Mouse (Mus musculus) intestine, embryonic 16.5 days (tissue): ENCODE data around the gene 4930452B06Rik. TPM values are rescaled to one million over a fixed set of nuclear protein-coding genes. Genes with fewer than 3 reads are reported as not detected.
"Not testable (repeated sequence)": the region's sequence is repeated elsewhere in the genome, so short reads cannot be mapped to it uniquely, and the experiment has no call there.

Experiments used
- ATAC-seq: fragments of 200-750 bp; cut with Nextera tagmentation; 2 replicates; pipeline ENCODE4 v1.8.0; 2017; ENCODE audit warnings: moderate TSS enrichment, moderate library complexity
- H3K27ac ChIP-seq: fragments of 300-500 bp; sonication (generic); 2 replicates; pipeline ENCODE4 v1.5.1; 2014; ENCODE audit warnings: mild to moderate bottlenecking, low read length
- H3K27me3 ChIP-seq: fragments of 300-500 bp; sonication (generic); replicated peaks from 2 replicates; pipeline ENCODE4 v1.6.1; 2014; ENCODE audit warnings: low read length, control low read depth, mixed read lengths; ENCODE audit not compliant: control insufficient read depth, insufficient read depth
- H3K36me3 ChIP-seq: fragments of 300-500 bp; sonication (generic); 2 replicates; pipeline ENCODE4 v1.6.1; 2014; ENCODE audit warnings: low read length, control low read depth; ENCODE audit not compliant: control insufficient read depth, insufficient read depth
- H3K4me1 ChIP-seq: fragments of 300-500 bp; sonication (generic); 2 replicates; pipeline ENCODE4 v1.6.1; 2014; ENCODE audit warnings: low read length, control low read depth, mixed read lengths; ENCODE audit not compliant: control insufficient read depth, insufficient read depth
- H3K4me2 ChIP-seq: fragments of 300-500 bp; sonication (generic); 2 replicates; pipeline ENCODE4 v1.6.1; 2014; ENCODE audit warnings: low read depth, low read length, control low read depth
- H3K4me3 ChIP-seq: fragments of 300-500 bp; sonication (generic); 2 replicates; pipeline ENCODE4 v1.5.1; 2014; ENCODE audit warnings: mild to moderate bottlenecking, low read length
- H3K9ac ChIP-seq: fragments of 300-500 bp; sonication (generic); 2 replicates; pipeline ENCODE4 v1.6.1; 2014; ENCODE audit warnings: low read depth, low read length
- H3K9me3 ChIP-seq: fragments of 300-500 bp; sonication (generic); 2 replicates; pipeline ENCODE4 v1.6.1; 2016; ENCODE audit warnings: low read length, control low read depth; ENCODE audit not compliant: control insufficient read depth
- WGBS: fragments of 180-500 bp; shearing (Covaris S2); extraction: QIAGEN DNeasy Blood & Tissue Kit; methylation state at CpG from one replicate; pipeline ENCODE4 v1.1.7; 2014; 5-methylcytosine and 5-hydroxymethylcytosine counted together
- polyA plus RNA-seq: library from polyadenylated mRNA; unstranded; fragments of >200 nt; fragmentation: Nextera tagmentation; extraction: Ambion mirVana; gene quantifications from 2 replicates; pipeline ENCODE4 v1.2.1, GENCODE M21; 2015

Gene 4930452B06Rik
- polyA plus RNA-seq, 1 experiment from 2014 or later = 4.9 TPM

DNA sequence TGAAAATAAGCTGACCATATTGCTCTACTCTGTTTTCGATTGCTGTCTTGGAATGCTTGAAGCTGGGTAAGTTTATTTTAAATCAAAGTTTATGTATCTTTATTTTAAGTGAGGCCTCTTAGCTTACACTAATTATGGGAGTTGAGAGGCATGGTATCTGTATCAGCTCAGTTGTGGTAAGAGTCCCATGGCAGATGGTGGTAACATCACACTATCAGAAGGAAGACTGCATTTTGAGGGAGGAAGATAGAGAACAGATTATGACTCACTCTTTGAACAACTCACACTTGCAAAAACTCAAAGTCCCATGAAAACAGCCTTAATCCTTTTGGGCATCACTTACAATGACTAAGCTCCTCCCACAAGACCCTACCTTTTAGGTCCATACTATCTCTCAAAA is 81.0 kb downstream of the 4930452B06Rik start:
- no peak for ATAC-seq
- Histone ChIP-seq H3K9ac (no peak overlapping the region), H3K27me3 (no peaks in the 10 kb centered on the region), H3K4me3 (no peak overlapping the region), H3K27ac (no peak overlapping the region), H3K9me3 (no peaks in the 10 kb centered on the region), H3K36me3 (no peaks in the 10 kb centered on the region), H3K4me2 (no peak overlapping the region), H3K4me1 (no peaks in the 10 kb centered on the region)
- 62% methylated on average over 1 of the region's 1 CpGs for WGBS

GRCm38 (mm10) chr14:8551006-8551405 is 115.0 kb downstream of the 4930452B06Rik start:
- WGBS = 80% methylated on average over 2 of the region's 2 CpGs
- not testable (repeated sequence) for ATAC-seq, H3K4me3 ChIP-seq

GRCm38 (mm10) chr14:8549108-8549507 is 116.9 kb downstream of the 4930452B06Rik start:
- Histone ChIP-seq H3K4me1 (no peaks in the 10 kb centered on the region), H3K9me3 (no peaks in the 10 kb centered on the region), H3K9ac (no peak overlapping the region), H3K27ac (no peak overlapping the region), H3K27me3 (no peaks in the 10 kb centered on the region), H3K36me3 (no peaks in the 10 kb centered on the region), H3K4me2 (no peak overlapping the region), H3K4me3 (no peak overlapping the region)
- ATAC-seq = no peak
- 54% methylated on average over 4 of the region's 4 CpGs for WGBS

More at GRCm38 (mm10) chr14:8551006-8551405, 115.0 kb downstream of the 4930452B06Rik start:
- H3K9me3 ChIP-seq, H3K4me2 ChIP-seq, H3K4me1 ChIP-seq, H3K27ac ChIP-seq, H3K27me3 ChIP-seq, H3K9ac ChIP-seq, H3K36me3 ChIP-seq: not testable (repeated sequence)

GRCm38 (mm10) chr14:8536024-8536423 is 130.0 kb downstream of the 4930452B06Rik start:
- H3K27me3 ChIP-seq = no peaks in the 10 kb centered on the region
- H3K9ac ChIP-seq = no peak overlapping the region
- H3K9me3 ChIP-seq = no peaks in the 10 kb centered on the region
- H3K4me3 ChIP-seq = no peak overlapping the region
- H3K4me2 ChIP-seq = no peak overlapping the region
- no peak for ATAC-seq
- 91% methylated on average over 3 of the region's 3 CpGs for WGBS
- H3K27ac ChIP-seq = no peak overlapping the region
- no peaks in the 10 kb centered on the region for H3K4me1 ChIP-seq
- H3K36me3 ChIP-seq = no peaks in the 10 kb centered on the region

DNA sequence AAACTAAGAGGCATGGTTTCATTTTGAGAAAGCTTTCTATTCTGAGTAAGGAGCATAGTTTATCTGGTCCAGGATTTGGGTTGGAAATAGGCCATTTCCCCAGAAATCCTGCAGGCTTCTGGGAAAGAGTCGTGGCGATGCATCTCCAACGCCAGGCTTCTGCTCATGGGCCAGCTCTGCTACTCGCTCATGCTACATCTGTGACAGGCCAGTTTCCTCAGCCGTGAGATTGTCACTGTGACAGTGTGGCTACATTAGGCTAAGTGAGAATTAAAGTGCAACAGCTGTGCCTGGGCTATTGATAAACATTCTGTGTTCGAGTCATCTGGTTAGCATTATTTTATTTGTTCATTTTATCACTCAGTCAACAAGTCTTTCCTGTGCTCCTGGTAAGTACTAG is 140.8 kb downstream of the 4930452B06Rik start:
- H3K27me3 ChIP-seq = no peaks in the 10 kb centered on the region
- H3K9me3 ChIP-seq = no peaks in the 10 kb centered on the region
- WGBS = 81% methylated on average over 6 of the region's 6 CpGs
- H3K4me3 ChIP-seq = no peak overlapping the region
- H3K27ac ChIP-seq = no peak overlapping the region
- no peak overlapping the region for H3K9ac ChIP-seq
- H3K4me2 ChIP-seq = no peak overlapping the region
- no peaks in the 10 kb centered on the region for H3K36me3 ChIP-seq
- H3K4me1 ChIP-seq = no peaks in the 10 kb centered on the region
- ATAC-seq = no peak

- H3K4me3 ChIP-seq = no peak overlapping the region
- no peaks in the 10 kb centered on the region for H3K27me3 ChIP-seq
- H3K9ac ChIP-seq = no peak overlapping the region
- ATAC-seq = no peak
- no peaks in the 10 kb centered on the region for H3K9me3 ChIP-seq
- H3K27ac ChIP-seq = no peak overlapping the region
- H3K4me1 ChIP-seq = no peaks in the 10 kb centered on the region
- H3K36me3 ChIP-seq = no peaks in the 10 kb centered on the region
- WGBS = 70% methylated on average over 6 of the region's 6 CpGs
- no peak overlapping the region for H3K4me2 ChIP-seq
Observed at GRCm38 (mm10) chr14:8517681-8518080, 148.4 kb downstream of the 4930452B06Rik start.

DNA sequence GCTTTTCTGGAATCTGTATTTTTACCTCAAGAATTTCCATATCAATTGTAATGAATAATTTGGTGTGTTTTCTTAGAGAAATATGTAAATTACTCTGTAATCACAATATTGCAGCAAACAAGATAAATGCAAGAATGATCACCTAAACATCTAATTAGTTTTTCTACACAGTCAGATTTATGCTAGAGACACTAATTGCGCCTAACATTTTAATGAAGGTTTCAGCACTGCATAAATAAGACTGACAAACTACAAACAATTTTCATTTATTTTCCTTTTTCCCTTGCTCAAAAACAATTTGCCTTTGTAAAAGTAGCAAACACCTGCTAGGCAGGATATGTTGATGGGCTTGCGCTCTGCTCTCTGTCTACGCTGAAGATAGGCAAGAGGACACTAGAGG is 152.0 kb downstream of the 4930452B06Rik start:
- H3K9ac ChIP-seq = no peak overlapping the region
- no peak overlapping the region for H3K4me2 ChIP-seq
- H3K36me3 ChIP-seq = no peaks in the 10 kb centered on the region
- H3K27ac ChIP-seq = no peak overlapping the region
- H3K4me3 ChIP-seq = no peak overlapping the region
- no peaks in the 10 kb centered on the region for H3K4me1 ChIP-seq
- 95% methylated on average over 3 of the region's 3 CpGs for WGBS
- no peaks in the 10 kb centered on the region for H3K9me3 ChIP-seq
- no peaks in the 10 kb centered on the region for H3K27me3 ChIP-seq
- no peak for ATAC-seq

DNA sequence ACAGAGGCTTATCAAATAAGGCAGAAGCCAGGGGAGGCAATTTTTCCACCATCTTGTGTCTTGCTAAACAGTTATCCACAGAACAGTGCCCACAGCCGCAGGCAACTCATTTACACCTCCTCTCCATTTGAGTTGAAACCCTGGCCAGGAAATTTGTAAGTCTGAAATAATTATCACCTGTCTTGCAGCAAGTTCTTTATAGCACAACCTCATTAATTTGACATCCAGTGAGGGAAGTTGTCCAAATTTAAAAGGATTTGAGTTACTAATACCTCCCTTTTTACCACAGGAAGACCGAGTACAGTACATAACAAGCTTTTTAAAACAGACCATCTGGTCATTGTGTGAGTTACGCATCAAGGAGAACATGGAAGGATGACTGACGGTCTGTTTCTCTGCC is 154.8 kb downstream of the 4930452B06Rik start:
- Histone ChIP-seq H3K9ac (no peak overlapping the region), H3K4me2 (no peak overlapping the region)
- 74% methylated on average over 4 of the region's 4 CpGs for WGBS

DNA sequence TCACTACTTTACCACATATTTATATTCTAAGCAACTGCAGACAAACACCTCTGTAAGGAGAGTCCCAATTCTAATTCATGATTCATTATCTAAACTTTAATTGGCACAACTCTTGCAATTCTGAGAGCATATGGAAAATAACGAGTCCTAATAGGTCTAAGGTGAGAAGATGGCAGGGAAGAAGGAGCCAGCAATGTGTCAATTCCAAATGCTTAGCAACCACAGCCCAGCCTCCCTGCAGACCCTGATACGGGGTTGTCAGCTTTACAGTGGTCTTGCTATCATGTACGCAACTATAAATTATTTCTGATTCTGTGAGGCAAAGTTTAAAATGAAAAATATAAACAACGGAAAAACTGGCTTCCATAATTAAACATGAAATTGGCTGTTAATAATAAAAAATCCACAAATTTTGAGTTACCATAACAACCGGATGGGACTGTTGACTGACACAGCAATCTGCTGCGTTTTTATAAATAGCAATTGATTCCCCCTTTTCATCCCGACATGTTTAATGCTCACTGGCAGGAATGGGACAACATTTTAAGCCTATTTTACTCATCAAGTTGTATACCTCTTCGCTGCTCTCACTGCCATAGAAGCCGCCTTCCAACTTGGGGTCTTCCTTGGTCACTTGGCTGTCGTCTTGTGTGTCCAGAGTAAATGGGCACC is 155.6 kb downstream of the 4930452B06Rik start:
- H3K4me1 ChIP-seq = no peaks in the 10 kb centered on the region
- no peaks in the 10 kb centered on the region for H3K27me3 ChIP-seq
- H3K9ac ChIP-seq = no peak overlapping the region
- ATAC-seq = no peak
- no peak overlapping the region for H3K4me3 ChIP-seq
- H3K9me3 ChIP-seq = no peaks in the 10 kb centered on the region
- no peak overlapping the region for H3K27ac ChIP-seq
- no peak overlapping the region for H3K4me2 ChIP-seq
- no peaks in the 10 kb centered on the region for H3K36me3 ChIP-seq
- 81% methylated on average over 10 of the region's 10 CpGs for WGBS

More for the DNA sequence above, 154.8 kb downstream of the 4930452B06Rik start:
- no peaks in the 10 kb centered on the region for H3K36me3 ChIP-seq
- no peaks in the 10 kb centered on the region for H3K27me3 ChIP-seq
- ATAC-seq = no peak
- H3K9me3 ChIP-seq = no peaks in the 10 kb centered on the region
- no peaks in the 10 kb centered on the region for H3K4me1 ChIP-seq
- no peak overlapping the region for H3K27ac ChIP-seq
- no peak overlapping the region for H3K4me3 ChIP-seq

DNA sequence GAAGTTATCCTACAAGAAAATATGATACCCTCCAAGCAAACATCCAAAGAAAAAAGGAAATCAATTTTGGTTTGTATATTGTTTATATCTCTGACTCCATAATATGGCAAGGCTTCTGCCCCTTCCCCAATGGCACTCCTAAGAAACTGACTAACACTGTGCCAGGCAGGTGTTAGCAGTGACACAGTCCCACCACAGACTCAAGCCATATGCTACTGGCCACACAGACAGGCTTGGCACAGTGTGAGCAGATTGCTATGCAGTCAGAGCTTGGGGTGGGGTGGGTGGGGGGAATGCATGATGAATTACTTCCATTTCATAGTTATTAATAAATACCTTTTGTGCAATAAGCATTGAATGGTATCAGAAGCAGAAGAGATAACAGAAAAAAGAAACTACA is 157.4 kb downstream of the 4930452B06Rik start:
- no peaks in the 10 kb centered on the region for H3K36me3 ChIP-seq
- H3K27ac ChIP-seq = no peak overlapping the region
- no peak overlapping the region for H3K9ac ChIP-seq
- H3K4me3 ChIP-seq = no peak overlapping the region
- H3K27me3 ChIP-seq = no peaks in the 10 kb centered on the region
- no peaks in the 10 kb centered on the region for H3K4me1 ChIP-seq
- no peak for ATAC-seq
- H3K9me3 ChIP-seq = no peaks in the 10 kb centered on the region
- H3K4me2 ChIP-seq = no peak overlapping the region
